In genomic region chr6:88897246-88897645, GRCm38 (mm10) we compare ENCODE assay signal across 8 mouse cellular contexts. TPM values are rescaled to one million over a fixed set of nuclear protein-coding genes. Genes with fewer than 3 reads are reported as not detected.
DNase-seq lines count a peak whose midpoint lies in the region; ATAC-seq and TF ChIP-seq lines count a peak whose summit lies in the region.

No protein-coding gene starts in this region.

- H3K9ac ChIP-seq in forebrain, postnatal 0 days = no peak overlapping the region
- peak overlapping the region; percentile 50 for H3K9ac ChIP-seq in neural tube, embryonic 11.5 days (ENCODE audit: low read length)
- H3K9ac ChIP-seq in liver, embryonic 13.5 days = peak overlapping the region; percentile 93

- H3K4me2 ChIP-seq in forebrain, postnatal 0 days (ENCODE audit: low read depth) = no peak overlapping the region
- peak overlapping the region; percentile 56 for H3K4me2 ChIP-seq in neural tube, embryonic 11.5 days (ENCODE audit: low read depth)
- H3K4me2 ChIP-seq in liver, embryonic 13.5 days = peak overlapping the region; percentile 94

- TF ChIP-seq CTCF in forebrain, postnatal 0 days (IDR thresholded peaks at IDR 0.05; ENCODE audit: low read depth) = no peak

- H3K9me3 ChIP-seq in forebrain, embryonic 10.5 days = no peaks in the 10 kb centered on the region
- H3K9me3 ChIP-seq in forebrain, postnatal 0 days (ENCODE audit: low read length) = no peaks in the 10 kb centered on the region
- no peaks in the 10 kb centered on the region for H3K9me3 ChIP-seq in neural tube, embryonic 11.5 days (ENCODE audit: control insufficient read depth, low read length)
- no peaks in the 10 kb centered on the region for H3K9me3 ChIP-seq in liver, embryonic 13.5 days (replicated peaks)

- no peaks in the 10 kb centered on the region for H3K27me3 ChIP-seq in forebrain, embryonic 10.5 days (ENCODE audit: poor library complexity, severe bottlenecking)
- no peaks in the 10 kb centered on the region for H3K27me3 ChIP-seq in forebrain, postnatal 0 days (ENCODE audit: insufficient read depth, low read length)
- H3K27me3 ChIP-seq in neural tube, embryonic 11.5 days (ENCODE audit: control insufficient read depth, insufficient read depth, low read length) = no peaks in the 10 kb centered on the region
- no peaks in the 10 kb centered on the region for H3K27me3 ChIP-seq in liver, embryonic 13.5 days

- H3K4me1 ChIP-seq in forebrain, embryonic 10.5 days = peaks cover 40% of the 10 kb centered on the region
- no peaks in the 10 kb centered on the region; the same call in 1 of the 2 replicates for H3K4me1 ChIP-seq in forebrain, postnatal 0 days (ENCODE audit: insufficient read depth)
- peaks cover 8% of the 10 kb centered on the region; the same call in 1 of the 2 replicates for H3K4me1 ChIP-seq in neural tube, embryonic 11.5 days (ENCODE audit: control insufficient read depth, insufficient read depth, low read length)
- H3K4me1 ChIP-seq in liver, embryonic 13.5 days (replicated peaks) = peaks cover 76% of the 10 kb centered on the region

- WGBS in forebrain, embryonic 10.5 days = 88% methylated on average over 7 of the region's 7 CpGs
- WGBS in forebrain, postnatal 0 days = 71% methylated on average over 7 of the region's 7 CpGs
- 81% methylated on average over 7 of the region's 7 CpGs for WGBS in neural tube, embryonic 11.5 days
- WGBS in liver, embryonic 13.5 days (ENCODE audit: insufficient replicate concordance) = 50% methylated on average over 7 of the region's 7 CpGs

- peaks cover 52% of the 10 kb centered on the region for H3K36me3 ChIP-seq in forebrain, embryonic 10.5 days (replicated peaks)
- 0 out of 2 replicates have a peak, but pooled peaks cover 5% of the 10 kb centered on the region for H3K36me3 ChIP-seq in forebrain, postnatal 0 days (ENCODE audit: insufficient read depth)
- peaks cover 25% of the 10 kb centered on the region for H3K36me3 ChIP-seq in neural tube, embryonic 11.5 days (ENCODE audit: control insufficient read depth, insufficient read depth, low read length)
- H3K36me3 ChIP-seq in liver, embryonic 13.5 days = peaks cover 51% of the 10 kb centered on the region

- DNase-seq in forebrain, embryonic 10.5 days (ENCODE audit: extremely low spot score, low spot score) = no peak
- DNase-seq in forebrain, postnatal 0 days = no peak
- DNase-seq in neural tube, embryonic 11.5 days (ENCODE audit: low spot score) = no peak
- no peak for DNase-seq in neural tube, embryonic 10.5 days (ENCODE audit: extremely low spot score, low spot score)
- no peak for DNase-seq in liver, embryonic 13.5 days
- DNase-seq in c-Kit-positive CD71-positive TER-119-positive erythroid progenitor cells, embryonic 14.5 days (ENCODE audit: low spot score) = no peak
- DNase-seq in layer of hippocampus, postnatal 10 days (ENCODE audit: low spot score in 2 of 2) = no peak

- H3K4me3 ChIP-seq in forebrain, embryonic 10.5 days = peak overlapping the region; percentile 70
- H3K4me3 ChIP-seq in forebrain, postnatal 0 days (ENCODE audit: low read depth, low read length) = no peak overlapping the region
- peak overlapping the region; percentile 14; the same call in 1 of the 2 replicates for H3K4me3 ChIP-seq in neural tube, embryonic 11.5 days (ENCODE audit: low read depth, low read length)
- peak overlapping the region; percentile 89 for H3K4me3 ChIP-seq in liver, embryonic 13.5 days (replicated peaks)

- ATAC-seq in forebrain, postnatal 0 days = no peak
- no peak for ATAC-seq in neural tube, embryonic 11.5 days (ENCODE audit: insufficient read depth, low FRiP score, low TSS enrichment)
- no peak for ATAC-seq in liver, embryonic 13.5 days (ENCODE audit: low read depth)
- no peak for ATAC-seq in activated CD4-positive, CD25-positive, alpha-beta regulatory T cell, adult 4 months

- H3K27ac ChIP-seq in forebrain, embryonic 10.5 days = peak overlapping the region; percentile 94
- H3K27ac ChIP-seq in forebrain, postnatal 0 days (ENCODE audit: low read depth, low read length) = no peak overlapping the region
- H3K27ac ChIP-seq in neural tube, embryonic 11.5 days (ENCODE audit: low read depth, low read length) = no peak overlapping the region
- H3K27ac ChIP-seq in liver, embryonic 13.5 days = peak overlapping the region; percentile 75

RNA-seq across cellular contexts. Expression of gene Mcm2, which starts 1.3 kb away (rescaled TPM):
- 305 and 322 TPM in 2 replicates for polyA plus RNA-seq in forebrain, embryonic 10.5 days (2016; fragmentation: Nextera tagmentation; extraction: Ambion mirVana)
- 14.8 and 19.3 TPM in 2 replicates for total RNA-seq in forebrain, postnatal 0 days (2014; rRNA removed)
- polyA plus RNA-seq in forebrain, postnatal 0 days (2015; fragmentation: Nextera tagmentation; extraction: Ambion mirVana) = 14.1 and 14.9 TPM in 2 replicates
- polyA plus RNA-seq in neural tube, embryonic 11.5 days (2014; fragmentation: Nextera tagmentation; extraction: Ambion mirVana) = 194 and 219 TPM in 2 replicates
- polyA plus RNA-seq in liver, embryonic 13.5 days (2015; fragmentation: Nextera tagmentation; extraction: Ambion mirVana) = 186 and 202 TPM in 2 replicates
- 10 to 100 TPM; 27.0 to 41.8 TPM for polyA plus RNA-seq in activated CD4-positive, CD25-positive, alpha-beta regulatory T cell, adult 4 months (2017; shearing (Covaris generic))
- 1 to 10 TPM; 9.7 TPM for total RNA-seq in layer of hippocampus, postnatal 10 days (2021)

RNA-seq across cellular contexts. Expression of gene Tpra1, which starts 4.8 kb away (rescaled TPM):
- polyA plus RNA-seq in forebrain, embryonic 10.5 days (2016; fragmentation: Nextera tagmentation; extraction: Ambion mirVana) = 47.9 and 51.5 TPM in 2 replicates
- 45.0 and 69.2 TPM in 2 replicates for total RNA-seq in forebrain, postnatal 0 days (2014; rRNA removed)
- polyA plus RNA-seq in forebrain, postnatal 0 days (2015; fragmentation: Nextera tagmentation; extraction: Ambion mirVana) = 35.0 and 41.4 TPM in 2 replicates
- polyA plus RNA-seq in neural tube, embryonic 11.5 days (2014; fragmentation: Nextera tagmentation; extraction: Ambion mirVana) = 44.8 and 48.8 TPM in 2 replicates
- polyA plus RNA-seq in liver, embryonic 13.5 days (2015; fragmentation: Nextera tagmentation; extraction: Ambion mirVana) = 42.8 and 46.0 TPM in 2 replicates
- 10 to 100 TPM; 43.6 to 57.7 TPM for polyA plus RNA-seq in activated CD4-positive, CD25-positive, alpha-beta regulatory T cell, adult 4 months (2017; shearing (Covaris generic))
- 10 to 100 TPM; 38.8 to 47.5 TPM for total RNA-seq in layer of hippocampus, postnatal 10 days (2021)

RNA-seq across cellular contexts. Expression of gene Podxl2, which starts 22.4 kb away (rescaled TPM):
- 44.7 and 52.8 TPM in 2 replicates for polyA plus RNA-seq in forebrain, embryonic 10.5 days (2016; fragmentation: Nextera tagmentation; extraction: Ambion mirVana)
- total RNA-seq in forebrain, postnatal 0 days (2014; rRNA removed) = 917 and 954 TPM in 2 replicates
- polyA plus RNA-seq in forebrain, postnatal 0 days (2015; fragmentation: Nextera tagmentation; extraction: Ambion mirVana) = 702 and 718 TPM in 2 replicates
- polyA plus RNA-seq in neural tube, embryonic 11.5 days (2014; fragmentation: Nextera tagmentation; extraction: Ambion mirVana) = 129 and 135 TPM in 2 replicates
- polyA plus RNA-seq in liver, embryonic 13.5 days (2015; fragmentation: Nextera tagmentation; extraction: Ambion mirVana) = 2.3 and 2.9 TPM in 2 replicates
- not detected for polyA plus RNA-seq in activated CD4-positive, CD25-positive, alpha-beta regulatory T cell, adult 4 months (2017; shearing (Covaris generic))
- total RNA-seq in layer of hippocampus, postnatal 10 days (2021) = 100 to 1,000 TPM; 308 to 330 TPM

RNA-seq across cellular contexts. Expression of gene Abtb1, which starts 55.5 kb away (rescaled TPM):
- 20.8 and 21.5 TPM in 2 replicates for polyA plus RNA-seq in forebrain, embryonic 10.5 days (2016; fragmentation: Nextera tagmentation; extraction: Ambion mirVana)
- 37.0 and 50.5 TPM in 2 replicates for total RNA-seq in forebrain, postnatal 0 days (2014; rRNA removed)
- polyA plus RNA-seq in forebrain, postnatal 0 days (2015; fragmentation: Nextera tagmentation; extraction: Ambion mirVana) = 30.4 and 31.1 TPM in 2 replicates
- 22.9 and 28.4 TPM in 2 replicates for polyA plus RNA-seq in neural tube, embryonic 11.5 days (2014; fragmentation: Nextera tagmentation; extraction: Ambion mirVana)
- 45.5 and 46.5 TPM in 2 replicates for polyA plus RNA-seq in liver, embryonic 13.5 days (2015; fragmentation: Nextera tagmentation; extraction: Ambion mirVana)
- polyA plus RNA-seq in activated CD4-positive, CD25-positive, alpha-beta regulatory T cell, adult 4 months (2017; shearing (Covaris generic)) = 10 to 100 TPM; 42.8 to 57.5 TPM
- total RNA-seq in layer of hippocampus, postnatal 10 days (2021) = 10 to 100 TPM; 23.2 to 26.7 TPM

Comparison
In these comparisons a context has a peak if more than half of its experiments do, and no peak if none do; other contexts are left out.
1. H3K27ac ChIP-seq: peak in forebrain, embryonic 10.5 days (single experiment) and liver, embryonic 13.5 days (single experiment); none in forebrain, postnatal 0 days (single experiment) and neural tube, embryonic 11.5 days (single experiment).
2. RNA of gene Podxl2, which starts 22.4 kb away (polyA plus RNA-seq): 702 to 718 TPM in forebrain, postnatal 0 days, 129 to 135 TPM in neural tube, embryonic 11.5 days and 44.7 to 52.8 TPM in forebrain, embryonic 10.5 days; 2.3 to 2.9 TPM in liver, embryonic 13.5 days and not detected in activated CD4-positive, CD25-positive, alpha-beta regulatory T cell, adult 4 months; every median in the first group is over 10 times any median in the second.